Mouse (Mus musculus): ENCODE measurements around the gene Psenen.

Psenen gene

GRCm38 (mm10) chr7:30515003-30515760, 48.2 kb downstream of the Psenen start:
- DNase-seq (ENCODE audit: low spot score in 2 of 2), result no peak

Data from natural killer cell, adult 2 months (primary cell).